Mouse (Mus musculus) layer of hippocampus, adult 8-10 months (tissue): ENCODE measurements at regions not wholly inside any gene's neighbourhood (a gene's known extent, or its start where the extent isn't known, plus 50 kb on each side); places are given as distances from the start of the nearest gene placed in this dataset.

ENCODE experiments used
- DNase-seq, 2 experiments: peaks; one replicate each; pipeline ENCODE4 v3.0.0; 2022; ENCODE audit warnings: low spot score in 2 of 2

GRCm38 (mm10) chr4:150771469-150771868 lies 82.2 kb upstream of the Errfi1 start:
- DNase-seq: no peak

DNA sequence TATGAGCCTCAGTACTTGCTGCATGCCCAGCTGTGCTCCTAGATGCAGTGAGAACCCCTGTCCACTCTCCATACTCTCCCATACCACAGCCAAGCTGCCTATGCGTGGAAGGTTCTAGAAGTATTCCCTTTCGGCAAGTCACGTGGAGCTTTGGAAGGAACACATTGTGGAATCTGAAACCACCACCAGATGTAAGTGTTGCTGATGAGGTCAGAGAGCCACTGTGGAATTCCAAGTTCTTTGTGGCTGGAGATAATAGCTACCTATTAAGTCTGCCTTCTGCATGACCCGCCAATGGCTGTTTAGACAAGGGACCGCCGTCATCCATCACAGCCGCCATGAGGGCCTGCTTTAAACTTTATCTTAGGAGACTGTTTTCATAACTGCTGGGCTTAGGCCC lies 84.7 kb upstream of the Errfi1 start:
- DNase-seq: no peak

DNA sequence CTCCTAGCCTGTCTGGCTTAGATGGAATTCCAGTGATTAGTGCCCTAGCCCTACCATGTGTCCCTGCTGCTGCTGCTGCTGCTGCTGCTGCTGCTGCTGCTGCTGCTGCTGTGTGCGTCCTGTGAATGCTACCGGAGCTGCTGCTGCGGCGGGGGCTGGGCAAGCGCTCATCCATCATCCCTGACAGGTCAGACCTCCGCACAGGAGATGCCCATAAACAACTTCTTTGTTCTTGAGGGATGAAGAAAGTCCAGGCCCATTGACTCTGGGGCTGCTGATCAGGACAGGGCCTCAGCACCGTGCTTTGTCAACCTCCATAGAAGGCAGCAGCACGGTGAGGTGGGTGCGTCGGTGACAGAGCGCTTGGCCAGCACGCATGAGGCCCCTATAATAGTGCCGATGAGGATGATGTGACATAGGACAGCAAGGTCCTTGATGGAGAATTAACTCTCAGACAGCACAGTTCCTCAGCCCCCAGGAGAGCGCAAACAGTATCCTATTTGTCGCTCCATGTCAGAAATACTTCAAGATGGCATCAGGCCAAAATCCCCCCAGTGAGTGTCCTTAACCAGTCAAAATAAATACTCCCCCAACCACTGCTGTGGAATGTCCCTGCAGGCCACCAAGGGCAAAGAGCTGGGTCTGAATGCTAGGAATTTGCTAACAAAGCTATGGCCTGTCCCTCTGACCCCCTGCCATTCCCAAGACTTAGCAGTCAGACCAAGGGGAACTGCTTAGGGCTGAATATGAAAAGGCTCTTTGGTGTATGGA lies 95.1 kb upstream of the Errfi1 start:
- no peak for DNase-seq

- DNase-seq: no peak
These were observed 95.8 kb upstream of the Errfi1 start for GRCm38 (mm10) chr4:150757815-150758426.

DNA sequence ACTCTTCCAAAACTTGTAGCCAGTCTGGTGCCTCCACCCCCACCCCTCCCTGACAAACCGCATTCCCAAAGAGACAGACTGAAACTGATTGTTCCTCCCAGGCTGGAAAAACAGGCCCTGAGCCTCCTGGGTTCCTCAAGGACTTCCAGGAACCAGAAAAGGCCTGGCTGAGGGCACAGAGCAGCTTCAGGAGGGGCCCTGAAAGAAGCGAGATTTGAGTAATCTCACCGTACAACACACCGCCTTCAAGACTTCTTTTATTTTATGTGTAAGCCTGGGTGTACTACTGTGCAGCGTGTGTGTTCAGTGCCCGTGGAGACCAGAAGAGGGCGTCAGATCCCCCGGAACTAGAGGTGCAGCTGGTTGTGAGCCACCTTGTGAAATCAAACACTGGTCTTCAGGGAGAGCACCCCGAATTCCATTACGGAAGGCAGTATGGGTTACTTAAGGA lies 96.4 kb upstream of the Errfi1 start:
- DNase-seq: no peak

GRCm38 (mm10) chr4:150755446-150755845 lies 98.3 kb upstream of the Errfi1 start:
- DNase-seq: no peak

DNA sequence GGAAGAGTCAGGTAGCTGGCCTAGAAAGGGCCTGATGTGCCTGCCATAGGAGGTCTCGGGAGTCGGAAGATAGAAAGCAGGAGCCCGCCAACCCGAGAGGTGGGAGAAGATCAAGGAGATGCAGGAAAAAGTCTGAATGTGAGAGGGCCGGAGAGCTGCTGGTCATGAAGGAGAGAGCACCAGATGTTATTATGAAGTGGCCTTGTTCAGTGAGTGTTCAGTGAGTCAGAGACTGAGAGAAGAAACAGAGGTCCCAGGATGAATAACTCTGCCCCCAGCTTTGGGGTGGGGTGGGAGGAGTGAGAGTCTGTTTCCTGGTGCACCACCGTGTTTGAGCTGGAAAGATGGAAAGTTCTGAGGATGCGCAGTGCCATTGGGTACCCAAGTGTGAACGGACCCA lies 100.2 kb upstream of the Slc45a1 start:
- DNase-seq: no peak

- DNase-seq: no peak
These were observed 98.7 kb upstream of the Slc45a1 start for GRCm38 (mm10) chr4:150750445-150751213.

DNA sequence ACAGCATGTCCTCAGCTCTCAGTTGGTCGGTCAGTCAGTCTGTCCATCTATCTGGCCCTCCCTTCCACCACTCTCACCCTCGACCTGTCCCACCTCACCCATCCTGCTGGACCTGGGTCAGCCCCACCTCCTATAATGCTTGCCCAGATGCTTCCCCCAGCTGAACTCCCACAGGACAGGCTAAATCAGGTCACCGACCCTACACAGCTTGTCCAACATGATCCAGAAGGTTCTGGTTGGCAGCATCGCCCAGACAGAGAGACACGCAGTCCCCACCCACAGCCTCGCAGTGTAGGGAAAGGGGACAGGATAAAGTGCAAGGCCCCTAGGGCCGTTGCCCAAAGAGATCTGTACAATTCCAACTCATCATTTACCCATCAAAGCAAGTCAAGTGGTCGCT lies 97.1 kb upstream of the Slc45a1 start:
- DNase-seq: no peak

- DNase-seq: no peak
These were observed 96.4 kb upstream of the Slc45a1 start for GRCm38 (mm10) chr4:150748099-150749000.

GRCm38 (mm10) chr4:150746430-150746923 lies 94.5 kb upstream of the Slc45a1 start:
- no peak for DNase-seq

DNA sequence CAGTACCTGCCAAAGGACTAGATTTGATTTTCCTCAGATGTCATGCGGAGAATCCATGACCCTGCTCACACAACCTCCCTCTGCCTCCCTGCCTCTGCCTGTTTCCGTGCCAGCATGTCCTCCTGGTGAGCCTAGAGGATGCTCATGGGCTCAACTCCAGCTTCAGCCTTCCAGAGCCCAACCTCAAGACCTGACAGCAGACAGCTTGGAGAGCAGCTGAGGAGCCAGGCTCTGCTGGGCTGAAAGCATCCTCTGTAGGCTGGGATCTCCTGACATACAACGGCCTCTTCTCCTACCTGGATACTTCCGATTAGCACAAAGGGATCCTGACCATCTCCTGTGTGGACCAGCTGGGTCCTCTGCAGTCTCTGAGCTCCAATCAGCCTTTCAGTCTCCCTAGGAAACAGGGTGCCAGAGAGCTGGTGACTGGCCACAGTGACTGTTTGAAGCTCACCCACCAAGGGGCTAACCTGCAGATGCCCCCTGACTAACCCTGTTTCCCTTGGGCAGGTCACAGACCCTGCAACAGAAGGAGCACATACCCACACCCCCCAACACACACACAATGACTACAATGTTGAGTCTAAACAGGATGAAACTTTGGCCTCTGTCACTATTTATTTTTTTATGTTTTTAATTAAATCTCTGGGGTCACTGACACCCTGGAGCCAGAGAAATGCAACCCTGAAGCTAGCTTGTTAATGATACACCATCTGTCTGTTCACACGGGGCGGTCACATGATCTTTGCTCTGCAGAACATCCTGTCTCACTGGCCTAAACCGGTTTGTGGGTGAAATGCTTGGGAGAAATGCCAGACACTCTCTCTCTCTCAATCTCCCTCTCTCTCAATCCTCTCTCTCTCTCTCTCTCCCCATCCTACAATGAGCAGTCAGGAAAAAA lies 93.8 kb upstream of the Slc45a1 start:
- DNase-seq: peak in 1 of 2 experiments; percentile 25

GRCm38 (mm10) chr4:150743508-150743907 lies 91.5 kb upstream of the Slc45a1 start:
- no peak for DNase-seq

DNA sequence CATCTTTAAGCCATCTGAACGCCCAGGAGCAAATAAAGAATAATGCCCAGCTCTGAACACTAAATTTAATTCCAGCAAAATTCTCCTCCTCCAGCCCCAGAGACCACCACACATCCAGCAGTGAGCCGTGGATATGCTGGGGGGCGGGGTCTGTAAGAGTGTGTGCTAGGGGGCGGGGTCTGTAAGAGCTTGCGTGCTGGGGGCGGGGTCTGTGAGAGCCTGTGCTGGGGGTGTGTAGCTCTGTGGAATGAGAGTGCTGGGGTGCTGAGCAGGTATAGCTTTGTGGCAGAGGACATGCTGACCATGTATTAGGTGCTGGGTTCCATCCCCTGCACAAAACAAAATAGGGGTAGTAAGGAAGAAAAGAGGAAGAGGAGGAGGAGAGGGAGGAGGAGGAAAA lies 91.1 kb upstream of the Slc45a1 start:
- no peak for DNase-seq

- DNase-seq: no peak
These were observed 89.8 kb upstream of the Slc45a1 start for GRCm38 (mm10) chr4:150741810-150742209.

- no peak for DNase-seq
These were observed 88.2 kb upstream of the Slc45a1 start for GRCm38 (mm10) chr4:150740167-150740566.

- DNase-seq: no peak
These were observed 86.8 kb upstream of the Slc45a1 start for GRCm38 (mm10) chr4:150738736-150739135.

DNA sequence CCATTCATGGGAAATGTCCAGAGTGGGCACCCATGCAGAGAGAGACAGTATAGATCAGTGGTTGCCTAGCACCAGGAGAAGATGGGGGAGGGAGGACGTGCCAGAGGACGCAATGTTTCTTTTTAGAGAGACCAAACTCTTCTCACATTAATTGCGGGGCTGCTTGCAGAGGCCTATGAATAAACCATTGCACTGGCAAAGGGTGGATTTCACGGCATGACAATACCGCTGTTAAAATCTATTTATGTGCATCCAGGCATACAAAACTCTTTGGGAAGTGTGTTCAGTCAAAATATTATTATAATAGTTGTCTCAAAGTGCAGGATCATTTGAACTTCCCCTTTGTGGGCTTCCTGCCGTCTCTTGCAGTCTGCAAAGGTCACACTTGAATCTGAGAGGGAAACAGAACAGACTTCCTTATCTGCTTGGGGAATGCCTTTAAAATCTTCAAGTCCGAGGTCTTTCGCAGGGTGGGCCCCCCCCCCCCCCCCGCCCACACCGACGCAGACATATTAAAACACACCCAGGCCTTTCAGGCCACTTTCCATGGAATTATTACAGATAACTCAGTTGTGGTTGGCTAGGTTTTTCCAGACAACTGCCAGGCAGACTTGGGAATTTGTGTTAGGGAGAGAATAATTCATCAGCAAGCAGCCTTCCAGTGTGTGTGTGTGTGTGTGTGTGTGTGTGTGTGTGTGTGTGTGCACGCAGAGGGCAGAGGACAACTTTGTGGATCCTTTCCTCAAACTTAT lies 78.3 kb upstream of the Slc45a1 start:
- peak; percentile 42 to 55 for DNase-seq

- DNase-seq: no peak
These were observed 74.6 kb upstream of the Slc45a1 start for GRCm38 (mm10) chr4:150726539-150726938.
